In the genomic region with DNA sequence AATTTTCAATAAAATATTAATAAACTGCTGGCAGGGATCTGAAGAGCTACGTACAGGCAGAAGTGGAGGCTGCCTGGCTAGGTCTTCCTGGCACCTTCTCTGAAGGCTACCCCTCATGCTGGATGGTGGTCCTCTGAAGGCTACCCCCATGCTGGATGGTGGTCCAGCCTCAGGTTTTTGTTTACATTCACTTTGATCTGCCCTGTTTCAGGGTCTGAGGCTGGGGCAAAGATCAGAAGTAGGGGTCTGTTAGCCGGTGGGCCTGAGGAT, we compare ENCODE assay signal across 11 mouse cellular contexts.
"Had no signal": no experiment of that assay in that cellular context is flagged by ENCODE, and none has a peak within 500 bp of the region (broad histone marks: within the 10 kb centered on the region; RNA-seq: fewer than 3 reads in every experiment).

No protein-coding gene starts in this region.

- H3K4me3 ChIP-seq: limb, embryonic 12.5 days; neural tube, embryonic 13.5 days; stomach, embryonic 15.5 days had no signal

- H3K27me3 ChIP-seq: limb, embryonic 12.5 days; neural tube, embryonic 13.5 days; stomach, embryonic 15.5 days had no signal

- H3K4me2 ChIP-seq: limb, embryonic 12.5 days; neural tube, embryonic 13.5 days; stomach, embryonic 15.5 days had no signal

- H3K4me1 ChIP-seq: limb, embryonic 12.5 days; neural tube, embryonic 13.5 days; stomach, embryonic 15.5 days had no signal

- H3K36me3 ChIP-seq: limb, embryonic 12.5 days; neural tube, embryonic 13.5 days; stomach, embryonic 15.5 days had no signal

- H3K9me3 ChIP-seq: limb, embryonic 12.5 days; neural tube, embryonic 13.5 days; stomach, embryonic 15.5 days had no signal

- H3K9ac ChIP-seq: limb, embryonic 12.5 days; liver, embryonic 14.5 days; neural tube, embryonic 13.5 days; stomach, embryonic 15.5 days had no signal

- DNase-seq: kidney, adult 18-20 months; kidney, postnatal 10 days; kidney, postnatal 4 days; lung, adult 18-20 months; retina, postnatal 1 day; thymus, adult 2 months; thymus, postnatal 25 days had no signal

- H3K27ac ChIP-seq: limb, embryonic 12.5 days; liver, embryonic 14.5 days; neural tube, embryonic 13.5 days; stomach, embryonic 15.5 days had no signal
